Mouse (Mus musculus) heart, postnatal 36 days (tissue): ENCODE data around the gene Gm4559. TPM values are rescaled to one million over a fixed set of nuclear protein-coding genes. Genes with fewer than 3 reads are reported as not detected.
"Not testable (repeated sequence)": the region's sequence is repeated elsewhere in the genome, so short reads cannot be mapped to it uniquely, and the experiment has no call there.

Experiments used
- DNase-seq, 2 experiments: peaks; one replicate each; pipeline ENCODE4 v3.0.0; 2021 to 2022
- intact Hi-C: fragments of 180-260 bp; cut with DNase I; formaldehyde crosslinking; loops from one replicate; pipeline ENCODE4 v1.15.1; 2025
- total RNA-seq, 2 experiments: library from RNA; stranded (reverse); gene quantifications; 2 replicates each; pipeline ENCODE4 v1.2.3; 2021

Gene Gm4559
- total RNA-seq, 2 experiments from 2014 or later, result not detected

GRCm38 (mm10) chr7:142282847-142283246 lies 8.7 kb upstream of the Gm4559 start:
- DNase-seq, intact Hi-C loops: not testable (repeated sequence)

- intact Hi-C loops, result loop anchor here (1.0 kb wide), 1 partner anchor 8 kb away; no protein-coding TSS in a partner anchor
- DNase-seq, result not testable (repeated sequence)
Measured at GRCm38 (mm10) chr7:142279291-142279690, 5.1 kb upstream of the Gm4559 start.

GRCm38 (mm10) chr7:142278183-142278582 lies 4.0 kb upstream of the Gm4559 start:
- intact Hi-C loops, result not testable (repeated sequence)
- DNase-seq, result peak; percentile 50 to 71

- DNase-seq, intact Hi-C loops: not testable (repeated sequence)
Measured at GRCm38 (mm10) chr7:142258254-142258653, 15.9 kb downstream of the Gm4559 start, which contains the start of gene Gm2431. TSS of gene Gm2431 (minus strand) at chr7:142258354.

GRCm38 (mm10) chr7:142255517-142255916 lies 18.6 kb downstream of the Gm4559 start:
- peak; percentile 13 to 31 for DNase-seq

GRCm38 (mm10) chr7:142249824-142250223 lies 24.3 kb downstream of the Gm4559 start:
- intact Hi-C loops, result loop anchor here (1.0 kb wide), 1 partner anchor 104 kb away; no protein-coding TSS in a partner anchor
- DNase-seq, result peak; percentile 31 to 41

More at GRCm38 (mm10) chr7:142255517-142255916, 18.6 kb downstream of the Gm4559 start:
- intact Hi-C loops, result no loop called here

- no peak for DNase-seq
- intact Hi-C loops, result no loop called here
Measured at GRCm38 (mm10) chr7:142240978-142241377, 33.2 kb downstream of the Gm4559 start, which contains the start of gene Gm40460. TSS of gene Gm40460 (minus strand) at chr7:142241078.

GRCm38 (mm10) chr7:142231540-142231939 lies 42.6 kb downstream of the Gm4559 start:
- DNase-seq, result no peak
- intact Hi-C loops, result no loop called here

- intact Hi-C loops, DNase-seq: not testable (repeated sequence)
Measured at GRCm38 (mm10) chr7:142229871-142230270, 44.3 kb downstream of the Gm4559 start, which contains the start of gene Krtap5-5. TSS of gene Krtap5-5 (minus strand) at chr7:142229971.

GRCm38 (mm10) chr7:142224518-142224917 lies 49.6 kb downstream of the Gm4559 start:
- no peak for DNase-seq
- intact Hi-C loops, result no loop called here

Other genes with a start within 250 kb of the Gm4559 start
- 10 to 100 TPM; 43.6 to 43.8 TPM for gene Mob2, start 213.3 kb downstream of the Gm4559 start, total RNA-seq
- 10 to 100 TPM; 33.2 to 46.2 TPM for gene Dusp8, start 178.5 kb downstream of the Gm4559 start, total RNA-seq
- not detected for gene Gm45618, start 153.6 kb downstream of the Gm4559 start, total RNA-seq
- gene Gm39115, start 138.3 kb downstream of the Gm4559 start, total RNA-seq, result not detected
- not detected for gene Gm45337, start 129.8 kb downstream of the Gm4559 start, total RNA-seq
- not detected for gene Gm29735, start 117.2 kb downstream of the Gm4559 start, total RNA-seq
- not detected for gene Gm4553, start 108.6 kb downstream of the Gm4559 start, total RNA-seq
- not detected for gene Krtap5-2, start 98.4 kb downstream of the Gm4559 start, total RNA-seq
- gene Gm10153, start 84.0 kb downstream of the Gm4559 start, total RNA-seq, result not detected
- not detected for gene Krtap5-3, start 73.0 kb downstream of the Gm4559 start, total RNA-seq
- gene Gm7579, start 62.5 kb downstream of the Gm4559 start, total RNA-seq, result not detected
- gene Krtap5-5, start 44.4 kb downstream of the Gm4559 start, total RNA-seq, result not detected
- gene Gm40460, start 33.3 kb downstream of the Gm4559 start, total RNA-seq, result not detected
- not detected for gene Gm2431, start 16.0 kb downstream of the Gm4559 start, total RNA-seq
- gene Krtap5-1, start 22.8 kb upstream of the Gm4559 start, total RNA-seq, result not detected
- not detected for gene Krtap5-4, start 29.2 kb upstream of the Gm4559 start, total RNA-seq
- gene Ifitm10, start 99.4 kb upstream of the Gm4559 start, total RNA-seq, result 1 to 10 TPM; 1.8 to 2.0 TPM
- gene Gm49369, start 108.3 kb upstream of the Gm4559 start, total RNA-seq, result 1 to 10 TPM in 1 of 2 experiments, under 1 TPM in 1; 0.72 to 8.2 TPM
- gene Ctsd, start 113.7 kb upstream of the Gm4559 start, total RNA-seq, result 100 to 1,000 TPM; 830 to 843 TPM
- not detected for gene Syt8, start 160.5 kb upstream of the Gm4559 start, total RNA-seq
- 1 to 10 TPM; 1.6 to 3.4 TPM for gene Tnni2, start 167.4 kb upstream of the Gm4559 start, total RNA-seq
- 10 to 100 TPM; 31.7 to 40.4 TPM for gene Lsp1, start 186.4 kb upstream of the Gm4559 start, total RNA-seq
- gene Tnnt3, start 224.5 kb upstream of the Gm4559 start, total RNA-seq, result under 1 TPM; 0.61 to 0.68 TPM